Mouse (Mus musculus) midbrain, postnatal 0 days (tissue): Measurements from ENCODE around the gene Ltbp3. TPM values are rescaled to one million over a fixed set of nuclear protein-coding genes. Genes with fewer than 3 reads are reported as not detected.

Experiments
- ATAC-seq: fragments of 200-750 bp; cut with Nextera tagmentation; 2 replicates; pipeline ENCODE4 v1.8.0; 2017; ENCODE audit warnings: moderate number of reproducible peaks, mild to moderate bottlenecking, moderate TSS enrichment, moderate library complexity; ENCODE audit not compliant: low FRiP score
- DNase-seq: peaks from one replicate; pipeline ENCODE4 v3.0.0-alpha.2; 2015; ENCODE audit warnings: low spot score
- H3K27ac ChIP-seq: fragments of 300-500 bp; sonication (generic); 2 replicates; pipeline ENCODE4 v1.5.1; 2014; ENCODE audit warnings: low read depth, mild to moderate bottlenecking, low read length, mixed read lengths
- H3K27me3 ChIP-seq: fragments of 300-500 bp; sonication (generic); 2 replicates; pipeline ENCODE4 v1.6.1; 2014; ENCODE audit warnings: low read length, control low read depth, mixed read lengths; ENCODE audit not compliant: insufficient read depth
- H3K36me3 ChIP-seq: fragments of 300-500 bp; sonication (generic); 2 replicates; pipeline ENCODE4 v1.6.1; 2014; ENCODE audit warnings: low read length, control low read depth, mixed read lengths; ENCODE audit not compliant: insufficient read depth
- H3K4me1 ChIP-seq: fragments of 300-500 bp; sonication (generic); 2 replicates; pipeline ENCODE4 v1.6.1; 2014; ENCODE audit warnings: mild to moderate bottlenecking, control low read depth, antibody characterized with exemption, low read length, mixed read lengths; ENCODE audit not compliant: insufficient read depth
- H3K4me2 ChIP-seq: fragments of 300-500 bp; sonication (generic); 2 replicates; pipeline ENCODE4 v1.6.1; 2014; ENCODE audit warnings: low read depth, mild to moderate bottlenecking, low read length, mixed read lengths; ENCODE audit not compliant: poor library complexity, severe bottlenecking
- H3K4me3 ChIP-seq: fragments of 300-500 bp; sonication (generic); 2 replicates; pipeline ENCODE4 v1.5.1; 2014; ENCODE audit warnings: low read depth, mild to moderate bottlenecking, low read length, moderate library complexity
- H3K9ac ChIP-seq: fragments of 300-500 bp; sonication (generic); replicated peaks from 2 replicates; pipeline ENCODE4 v1.6.1; 2014; ENCODE audit warnings: mild to moderate bottlenecking, low read length, moderate library complexity, mixed read lengths; ENCODE audit not compliant: poor library complexity, severe bottlenecking
- H3K9me3 ChIP-seq: fragments of 300-500 bp; sonication (generic); 2 replicates; pipeline ENCODE4 v1.6.1; 2016; ENCODE audit warnings: low read length, control low read depth
- CTCF ChIP-seq: IDR thresholded peaks from 2 replicates; pipeline ENCODE4 v1.5.1; 2016; ENCODE audit warnings: antibody characterized with exemption, mild to moderate bottlenecking
- WGBS: fragments of 180-500 bp; shearing (Covaris S2); extraction: QIAGEN DNeasy Blood & Tissue Kit; methylation state at CpG from one replicate; pipeline ENCODE4 v1.1.7; 2014; 5-methylcytosine and 5-hydroxymethylcytosine counted together
- polyA plus RNA-seq: library from polyadenylated mRNA; unstranded; fragments of >200 nt; fragmentation: Nextera tagmentation; extraction: Ambion mirVana; gene quantifications from 2 replicates; pipeline ENCODE4 v1.2.1, GENCODE M21; 2015
- total RNA-seq: library from RNA; depleted of rRNA; stranded (reverse); fragments of >200 nt; gene quantifications from 2 replicates; pipeline ENCODE4 v1.2.3, GENCODE M21; 2014

Gene Ltbp3
- total and polyA plus RNA-seq, 2 experiments from 2014 or later: 12.8 to 29.3 TPM

- peak; percentile 96 for ATAC-seq
- no peaks in the 10 kb centered on the region for H3K36me3 ChIP-seq
- DNase-seq: peak; percentile 100
- H3K9me3 ChIP-seq: no peaks in the 10 kb centered on the region
- peak overlapping the region; percentile 64 for H3K4me2 ChIP-seq
- no peaks in the 10 kb centered on the region for H3K27me3 ChIP-seq
- under 1% methylated on average over 67 of the region's 67 CpGs for WGBS
- peak overlapping the region; percentile 91 for H3K9ac ChIP-seq
- TF ChIP-seq CTCF: no peak; the same call in 1 of the 2 replicates
- H3K4me1 ChIP-seq: peaks cover 6% of the 10 kb centered on the region; the same call in 1 of the 2 replicates
- peak overlapping the region; percentile 100 for H3K27ac ChIP-seq
- H3K4me3 ChIP-seq: peak overlapping the region; percentile 89
These were observed 62.6 kb downstream of the Ltbp3 start for GRCm38 (mm10) chr19:5803041-5803880.

GRCm38 (mm10) chr19:5803881-5804279, 63.2 kb downstream of the Ltbp3 start:
- H3K27ac ChIP-seq: peak overlapping the region; percentile 100
- H3K9me3 ChIP-seq: no peaks in the 10 kb centered on the region
- under 1% methylated on average over 16 of the region's 16 CpGs for WGBS
- H3K9ac ChIP-seq: peak overlapping the region; percentile 58
- H3K4me2 ChIP-seq: peak overlapping the region; percentile 64
- DNase-seq (no peak), ATAC-seq (0 out of 2 replicates have a peak, but pooled peaks have one; percentile 54)
- H3K4me1 ChIP-seq: peaks cover 6% of the 10 kb centered on the region; the same call in 1 of the 2 replicates
- no peaks in the 10 kb centered on the region for H3K27me3 ChIP-seq
- H3K36me3 ChIP-seq: no peaks in the 10 kb centered on the region
- peak overlapping the region; percentile 89; the same call in 1 of the 2 replicates for H3K4me3 ChIP-seq
- no peak for TF ChIP-seq CTCF

GRCm38 (mm10) chr19:5804371-5804899, 63.7 kb downstream of the Ltbp3 start:
- TF ChIP-seq CTCF: no peak
- peaks cover 6% of the 10 kb centered on the region; the same call in 1 of the 2 replicates for H3K4me1 ChIP-seq
- H3K27me3 ChIP-seq: no peaks in the 10 kb centered on the region
- H3K4me2 ChIP-seq: peak overlapping the region; percentile 64; the same call in 1 of the 2 replicates
- no peak for ATAC-seq
- no peak for DNase-seq
- H3K9me3 ChIP-seq: no peaks in the 10 kb centered on the region
- peak overlapping the region; percentile 58 for H3K9ac ChIP-seq
- no peak overlapping the region for H3K4me3 ChIP-seq
- no peaks in the 10 kb centered on the region for H3K36me3 ChIP-seq
- 39% methylated on average over 8 of the region's 8 CpGs for WGBS
- peak overlapping the region; percentile 100 for H3K27ac ChIP-seq

- no peak for ATAC-seq
- no peak for TF ChIP-seq CTCF
- peaks cover 14% of the 10 kb centered on the region for H3K4me1 ChIP-seq
These were observed 65.5 kb downstream of the Ltbp3 start for GRCm38 (mm10) chr19:5806051-5806808.

GRCm38 (mm10) chr19:5806809-5807205, 66.1 kb downstream of the Ltbp3 start:
- H3K9me3 ChIP-seq: no peaks in the 10 kb centered on the region
- H3K27me3 ChIP-seq: no peaks in the 10 kb centered on the region
- ATAC-seq: no peak
- no peak overlapping the region for H3K9ac ChIP-seq
- H3K4me3 ChIP-seq: no peak overlapping the region
- H3K4me1 ChIP-seq: peaks cover 19% of the 10 kb centered on the region
- WGBS: 22% methylated on average over 6 of the region's 6 CpGs
- H3K4me2 ChIP-seq: no peak overlapping the region
- no peak for TF ChIP-seq CTCF
- no peak for DNase-seq
- no peaks in the 10 kb centered on the region for H3K36me3 ChIP-seq
- H3K27ac ChIP-seq: peak overlapping the region; percentile 70

More at GRCm38 (mm10) chr19:5806051-5806808, 65.5 kb downstream of the Ltbp3 start:
- DNase-seq: no peak
- H3K36me3 ChIP-seq: no peaks in the 10 kb centered on the region
- H3K27ac ChIP-seq: peak overlapping the region; percentile 70
- no peak overlapping the region for H3K9ac ChIP-seq
- no peak overlapping the region for H3K4me3 ChIP-seq
- WGBS: 7% methylated on average over 8 of the region's 8 CpGs
- no peak overlapping the region for H3K4me2 ChIP-seq
- H3K9me3 ChIP-seq: no peaks in the 10 kb centered on the region
- H3K27me3 ChIP-seq: no peaks in the 10 kb centered on the region
